ENCODE assay signal across 7 mouse cellular contexts in the genomic region with DNA sequence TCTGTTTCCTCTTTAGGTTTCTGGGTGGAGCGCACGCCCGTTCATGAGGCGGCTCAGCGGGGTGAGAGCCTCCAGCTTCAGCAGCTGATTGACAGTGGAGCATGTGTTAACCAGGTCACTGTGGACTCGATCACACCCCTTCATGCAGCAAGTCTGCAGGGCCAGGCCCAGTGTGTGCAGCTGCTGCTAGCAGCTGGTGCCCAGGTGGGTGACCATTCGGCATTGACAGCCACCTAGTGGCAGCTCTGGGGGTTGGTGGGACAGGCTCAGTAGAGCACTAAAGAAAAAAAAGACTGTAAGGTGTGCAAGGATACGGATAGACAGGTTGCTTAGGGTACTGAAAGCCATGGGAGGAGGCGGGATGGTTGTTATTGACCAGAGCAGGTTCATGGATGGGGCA. TPM values are rescaled to one million over a fixed set of nuclear protein-coding genes. Genes with fewer than 3 reads are reported as not detected.
DNase-seq lines count a peak whose midpoint lies in the region; ATAC-seq and TF ChIP-seq lines count a peak whose summit lies in the region.

No protein-coding gene starts in this region.

- WGBS in stomach, embryonic 15.5 days = 68% methylated on average over 9 of the region's 9 CpGs

- TF ChIP-seq CTCF in testis, adult 2 months (IDR thresholded peaks at IDR 0.05; ENCODE audit: control insufficient read depth, insufficient read depth, insufficient replicate concordance, low read depth, low read length) = 0 out of 2 replicates have a peak, but pooled peaks have one; percentile 23

- no peak overlapping the region for H3K27ac ChIP-seq in testis, adult 2 months (ENCODE audit: control insufficient read depth, insufficient read depth, low read depth, low read length)
- peak overlapping the region; percentile 8; the same call in 1 of the 2 replicates for H3K27ac ChIP-seq in stomach, embryonic 15.5 days

- H3K9me3 ChIP-seq in stomach, embryonic 15.5 days = no peaks in the 10 kb centered on the region

- H3K4me1 ChIP-seq in testis, adult 2 months (ENCODE audit: control insufficient read depth, insufficient read depth, low read length) = no peaks in the 10 kb centered on the region
- 0 out of 2 replicates have a peak, but pooled peaks cover 6% of the 10 kb centered on the region for H3K4me1 ChIP-seq in stomach, embryonic 15.5 days

- peak; percentile 71 for ATAC-seq in stomach, embryonic 15.5 days (ENCODE audit: insufficient read depth, low FRiP score, low read depth)

- no peak overlapping the region for H3K4me2 ChIP-seq in stomach, embryonic 15.5 days

- no peaks in the 10 kb centered on the region for H3K27me3 ChIP-seq in testis, adult 2 months (ENCODE audit: control insufficient read depth, insufficient read depth, low read length)
- no peaks in the 10 kb centered on the region for H3K27me3 ChIP-seq in stomach, embryonic 15.5 days (replicated peaks)

- H3K36me3 ChIP-seq in testis, adult 2 months (ENCODE audit: control insufficient read depth, insufficient read depth, low read length) = no peaks in the 10 kb centered on the region
- no peaks in the 10 kb centered on the region for H3K36me3 ChIP-seq in stomach, embryonic 15.5 days

- intact Hi-C loops in left cerebral cortex, postnatal 36 days (cut with DNase I) = no loop called here

- H3K9ac ChIP-seq in stomach, embryonic 15.5 days = no peak overlapping the region

- no peak overlapping the region for H3K4me3 ChIP-seq in testis, adult 2 months (ENCODE audit: control insufficient read depth, low read depth, low read length)
- H3K4me3 ChIP-seq in stomach, embryonic 15.5 days (replicated peaks) = no peak overlapping the region

- DNase-seq in testis, postnatal 14 days (ENCODE audit: low spot score) = no peak
- DNase-seq in embryo, embryonic 11 days = peak; percentile 48
- DNase-seq in kidney, adult 8-10 months = peak; percentile 35 to 58
- DNase-seq in lung, postnatal 10 days = peak; percentile 56
- no peak for DNase-seq in left cerebral cortex, postnatal 36 days (ENCODE audit: low spot score in 2 of 2)

- TF ChIP-seq POLR2A in testis, adult 2 months (IDR thresholded peaks at IDR 0.05; ENCODE audit: control insufficient read depth, low read depth, low read length) = no peak

RNA-seq across cellular contexts. Expression of a gene that starts 8.2 kb away (rescaled TPM):
- polyA plus RNA-seq in testis, adult 2 months (2012; rRNA removed) = 0.46 and 0.93 TPM in 2 replicates
- 10.8 and 14.1 TPM in 2 replicates for polyA plus RNA-seq in stomach, embryonic 15.5 days (2015; fragmentation: Nextera tagmentation; extraction: Ambion mirVana)
- total RNA-seq in left cerebral cortex, postnatal 36 days (2021) = 10 to 100 TPM; 47.6 to 51.9 TPM

RNA-seq across cellular contexts. Expression of a gene that starts 31.1 kb away (rescaled TPM):
- 20.9 and 25.5 TPM in 2 replicates for polyA plus RNA-seq in testis, adult 2 months (2012; rRNA removed)
- 11.4 and 12.3 TPM in 2 replicates for polyA plus RNA-seq in stomach, embryonic 15.5 days (2015; fragmentation: Nextera tagmentation; extraction: Ambion mirVana)
- total RNA-seq in left cerebral cortex, postnatal 36 days (2021) = 10 to 100 TPM; 23.2 to 29.2 TPM

Comparison
In these comparisons a context has a peak if more than half of its experiments do, and no peak if none do; other contexts are left out.
1. DNase-seq: peak in embryo, embryonic 11 days (single experiment), kidney, adult 8-10 months (2 of 2) and lung, postnatal 10 days (single experiment); none in testis, postnatal 14 days (single experiment) and left cerebral cortex, postnatal 36 days (0 of 2).